Comparison of ENCODE assay signal across 18 mouse cellular contexts in genomic region chr6:114425343-114425742, GRCm38 (mm10). TPM values are rescaled to one million over a fixed set of nuclear protein-coding genes. Genes with fewer than 3 reads are reported as not detected.
"Had no signal": no experiment of that assay in that cellular context is flagged by ENCODE, and none has a peak within 500 bp of the region (broad histone marks: within the 10 kb centered on the region; RNA-seq: fewer than 3 reads in every experiment).

No protein-coding gene starts in this region.

- H3K4me3 ChIP-seq: myocyte; neural tube, embryonic 13.5 days; neural tube, embryonic 15.5 days; stomach, embryonic 15.5 days had no signal

- H3K9ac ChIP-seq: liver, embryonic 14.5 days; lung, embryonic 14.5 days; neural tube, embryonic 13.5 days; neural tube, embryonic 15.5 days; stomach, embryonic 15.5 days had no signal

- H3K9me3 ChIP-seq: neural tube, embryonic 13.5 days; neural tube, embryonic 15.5 days; stomach, embryonic 15.5 days had no signal

- DNase-seq: lung, adult 18-20 months; lung, embryonic 14.5 days; lung, postnatal 10 days; lung, postnatal 4 days; midbrain, embryonic 14.5 days; right cerebral cortex, postnatal 14 days; thymus, adult 18-20 months; thymus, postnatal 14 days; thymus, postnatal 36 days had no signal

- H3K27me3 ChIP-seq: neural tube, embryonic 13.5 days; neural tube, embryonic 15.5 days; stomach, embryonic 15.5 days had no signal

- H3K36me3 ChIP-seq: neural tube, embryonic 13.5 days; neural tube, embryonic 15.5 days; stomach, embryonic 15.5 days had no signal

- H3K4me2 ChIP-seq: lung, embryonic 14.5 days; midbrain, embryonic 11.5 days; neural tube, embryonic 13.5 days; neural tube, embryonic 15.5 days; stomach, embryonic 15.5 days had no signal

- ATAC-seq: midbrain, embryonic 16.5 days had no signal

- H3K27ac ChIP-seq: liver, embryonic 14.5 days; neural tube, embryonic 13.5 days; neural tube, embryonic 15.5 days; stomach, embryonic 15.5 days; stomach, postnatal 0 days had no signal

RNA-seq across cellular contexts. Expression of gene Hrh1, which starts 27.6 kb away (rescaled TPM):
- polyA plus RNA-seq: liver, embryonic 16.5 days; lung, embryonic 14.5 days had no signal
